Mouse (Mus musculus) testis, adult 2 months (tissue): Measurements from ENCODE around the gene Topors. TPM values are rescaled to one million over a fixed set of nuclear protein-coding genes. Genes with fewer than 3 reads are reported as not detected.

ENCODE experiments used
- H3K27ac ChIP-seq: fragments of 200-500 bp; 2 replicates; pipeline ENCODE4 v1.5.1; 2012; ENCODE audit warnings: low read depth, low read length; ENCODE audit not compliant: control insufficient read depth, insufficient read depth
- H3K27me3 ChIP-seq: fragments of 200-500 bp; 2 replicates; pipeline ENCODE4 v1.6.1; 2012; ENCODE audit warnings: mild to moderate bottlenecking, low read length, moderate library complexity; ENCODE audit not compliant: control insufficient read depth, insufficient read depth
- H3K36me3 ChIP-seq: fragments of 200-500 bp; 2 replicates; pipeline ENCODE4 v1.6.1; 2012; ENCODE audit warnings: mild to moderate bottlenecking, low read length; ENCODE audit not compliant: control insufficient read depth, insufficient read depth
- H3K4me1 ChIP-seq: fragments of 200-500 bp; 2 replicates; pipeline ENCODE4 v1.6.1; 2012; ENCODE audit warnings: low read length; ENCODE audit not compliant: control insufficient read depth, insufficient read depth
- H3K4me3 ChIP-seq: fragments of 200-500 bp; 2 replicates; pipeline ENCODE4 v1.5.1; 2012; ENCODE audit warnings: low read depth, mild to moderate bottlenecking, low read length, moderate library complexity, mixed read lengths; ENCODE audit not compliant: control insufficient read depth
- CTCF ChIP-seq: fragments of 200-500 bp; IDR thresholded peaks from 2 replicates; pipeline ENCODE4 v1.5.1; 2012; ENCODE audit warnings: low read depth, mild to moderate bottlenecking, inconsistent platforms, low read length, moderate library complexity; ENCODE audit not compliant: control insufficient read depth, insufficient read depth, insufficient replicate concordance
- POLR2A ChIP-seq: fragments of 200-500 bp; IDR thresholded peaks from 2 replicates; pipeline ENCODE4 v1.6.1; 2012; ENCODE audit warnings: low read depth, mild to moderate bottlenecking, inconsistent platforms, low read length, moderate library complexity; ENCODE audit not compliant: control insufficient read depth
- polyA plus RNA-seq: library from polyadenylated mRNA; depleted of rRNA; stranded (reverse); fragments of >200 nt; gene quantifications from 2 replicates; pipeline ENCODE4 v1.2.3, GENCODE M21; 2012

The Topors gene
- polyA plus RNA-seq, 1 experiment, result 13.9 TPM

DNA sequence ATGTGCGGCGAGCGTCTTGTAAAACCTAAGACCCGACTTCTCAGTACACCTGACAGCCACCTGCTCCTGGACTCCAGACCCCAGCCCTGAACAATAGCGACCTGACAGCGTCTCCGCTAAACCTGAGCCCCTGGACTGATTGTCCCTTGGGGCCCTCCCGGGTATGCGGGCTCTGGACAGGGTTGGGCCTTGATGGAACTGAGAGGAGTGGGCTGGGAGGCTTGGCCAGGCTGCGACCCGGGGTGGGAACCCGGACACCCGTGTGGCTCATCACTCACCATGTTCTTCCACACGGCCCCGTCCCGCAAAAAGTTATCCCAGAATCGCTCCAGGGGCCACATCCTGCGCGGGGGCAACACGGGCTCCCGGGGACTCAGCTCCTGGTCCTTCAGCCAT lies 9.2 kb upstream of the Topors start:
- Histone ChIP-seq H3K27me3 (no peaks in the 10 kb centered on the region), H3K36me3 (no peaks in the 10 kb centered on the region), H3K4me1 (no peaks in the 10 kb centered on the region; the same call in 1 of the 2 replicates), H3K4me3 (peak overlapping the region; percentile 94), H3K27ac (peak overlapping the region; percentile 46; the same call in 1 of the 2 replicates)
- TF ChIP-seq POLR2A, result no peak
- no peak for TF ChIP-seq CTCF

- H3K27ac ChIP-seq, result peak overlapping the region; percentile 98
- H3K27me3 ChIP-seq, result no peaks in the 10 kb centered on the region
- H3K36me3 ChIP-seq, result no peaks in the 10 kb centered on the region; the same call in 1 of the 2 replicates
- peak overlapping the region; percentile 96 for H3K4me3 ChIP-seq
- peaks cover 11% of the 10 kb centered on the region for H3K4me1 ChIP-seq
- no peak for TF ChIP-seq POLR2A
- TF ChIP-seq CTCF, result no peak
These were observed 815 bp downstream of the Topors start for GRCm38 (mm10) chr4:40268835-40269234.

DNA sequence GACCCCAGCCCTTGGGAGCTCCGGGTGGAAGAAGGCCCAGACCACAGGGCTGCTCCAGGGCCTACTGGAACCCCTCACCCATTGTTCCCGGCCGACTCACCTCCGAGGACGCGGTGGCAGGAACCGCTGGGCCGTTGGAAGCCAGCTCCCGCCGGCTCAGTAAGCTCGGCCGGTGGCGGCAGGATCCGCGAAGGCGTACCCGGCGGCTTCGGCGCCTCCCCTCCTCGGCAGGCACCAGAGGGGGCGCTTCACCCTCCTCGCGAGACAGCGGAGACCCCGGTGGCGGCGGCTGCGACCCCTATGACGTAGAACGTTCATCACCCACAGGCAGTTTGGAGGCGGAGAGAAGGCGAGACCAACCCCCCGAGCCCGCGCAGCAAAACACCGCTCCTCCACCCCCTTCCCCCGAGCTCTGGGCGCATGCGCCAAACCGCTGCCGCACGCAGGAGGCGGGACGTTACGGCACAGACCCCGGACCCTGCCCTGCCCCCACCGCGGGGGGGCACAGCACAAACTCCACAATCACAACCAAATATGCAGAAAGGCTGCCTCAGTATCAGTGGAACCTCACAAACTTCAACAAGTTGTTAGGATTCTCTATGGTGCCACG lies 1.3 kb downstream of the Topors start:
- Histone ChIP-seq H3K36me3 (no peaks in the 10 kb centered on the region; the same call in 1 of the 2 replicates), H3K4me3 (peak overlapping the region; percentile 96), H3K27me3 (no peaks in the 10 kb centered on the region), H3K4me1 (peaks cover 11% of the 10 kb centered on the region), H3K27ac (peak overlapping the region; percentile 98)
- TF ChIP-seq CTCF, result no peak
- TF ChIP-seq POLR2A, result peak; percentile 84

GRCm38 (mm10) chr4:40267681-40268080 lies 2.0 kb downstream of the Topors start:
- Histone ChIP-seq H3K27me3 (no peaks in the 10 kb centered on the region), H3K4me3 (peak overlapping the region; percentile 96), H3K4me1 (peaks cover 11% of the 10 kb centered on the region), H3K27ac (peak overlapping the region; percentile 98), H3K36me3 (no peaks in the 10 kb centered on the region; the same call in 1 of the 2 replicates)
- no peak for TF ChIP-seq POLR2A
- no peak for TF ChIP-seq CTCF

DNA sequence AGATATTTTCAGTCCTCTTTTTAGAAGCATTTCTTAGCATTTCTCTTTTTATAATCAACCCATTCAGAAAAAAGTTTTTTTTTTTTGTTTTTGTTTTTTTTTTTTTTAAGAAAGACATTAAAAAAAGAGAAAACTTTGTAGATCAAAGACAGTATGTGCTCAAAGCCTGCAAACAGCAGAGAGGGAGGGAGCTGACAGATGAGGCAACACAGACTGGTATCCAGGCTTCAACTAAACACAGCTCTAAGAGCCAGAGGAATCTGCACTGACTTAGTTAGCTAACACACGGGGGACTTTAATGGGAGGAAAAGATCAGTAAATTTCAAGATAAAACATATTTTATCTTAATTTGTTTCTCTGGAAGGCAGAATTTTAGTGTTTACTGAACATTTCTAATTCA lies 5.3 kb downstream of the Topors start:
- no peak for TF ChIP-seq CTCF
- TF ChIP-seq POLR2A, result no peak
- no peak overlapping the region for H3K27ac ChIP-seq
- H3K27me3 ChIP-seq, result no peaks in the 10 kb centered on the region
- peaks cover 6% of the 10 kb centered on the region for H3K4me1 ChIP-seq
- no peak overlapping the region for H3K4me3 ChIP-seq
- H3K36me3 ChIP-seq, result peaks cover 7% of the 10 kb centered on the region

- Histone ChIP-seq H3K36me3 (peaks cover 1% of the 10 kb centered on the region; the same call in 1 of the 2 replicates), H3K27ac (no peak overlapping the region), H3K4me3 (no peak overlapping the region), H3K27me3 (no peaks in the 10 kb centered on the region), H3K4me1 (no peaks in the 10 kb centered on the region)
- TF ChIP-seq CTCF (no peak), POLR2A (no peak)
These were observed 15.1 kb downstream of the Topors start for GRCm38 (mm10) chr4:40254385-40255103.

DNA sequence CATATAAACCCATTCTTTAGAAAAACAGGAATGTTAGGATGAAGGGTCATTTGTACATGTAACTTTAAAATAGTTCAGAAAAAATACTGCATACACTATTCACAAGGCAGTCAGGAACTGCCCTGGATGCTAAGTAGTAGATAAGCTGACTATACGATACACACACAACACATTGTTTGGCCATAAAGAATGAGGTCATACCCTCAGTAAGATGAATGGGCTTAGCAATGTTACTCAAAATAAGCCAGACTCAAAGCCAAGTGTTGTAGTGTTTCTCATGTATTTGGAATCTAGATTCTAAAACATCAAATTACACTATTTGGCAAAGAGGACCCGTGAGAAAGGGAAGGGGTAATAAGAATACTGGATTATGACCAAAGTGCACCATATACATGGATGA lies 15.9 kb downstream of the Topors start:
- H3K27me3 ChIP-seq, result no peaks in the 10 kb centered on the region
- no peak for TF ChIP-seq POLR2A
- no peak for TF ChIP-seq CTCF
- H3K36me3 ChIP-seq, result no peaks in the 10 kb centered on the region
- H3K27ac ChIP-seq, result no peak overlapping the region
- no peaks in the 10 kb centered on the region for H3K4me1 ChIP-seq
- H3K4me3 ChIP-seq, result no peak overlapping the region
